In genomic region chr5:29468351-29469065, GRCm38 (mm10) we compare ENCODE assay signal across 10 mouse cellular contexts. TPM values are rescaled to one million over a fixed set of nuclear protein-coding genes. Genes with fewer than 3 reads are reported as not detected.
DNase-seq lines count a peak whose midpoint lies in the region; ATAC-seq lines count a peak whose summit lies in the region.
"Had no signal": no experiment of that assay in that cellular context is flagged by ENCODE, and none has a peak within 500 bp of the region (broad histone marks: within the 10 kb centered on the region; RNA-seq: fewer than 3 reads in every experiment).

No protein-coding gene starts in this region.

- H3K9me3 ChIP-seq in heart, embryonic 16.5 days (replicated peaks; ENCODE audit: control insufficient read depth, low read length) = no peaks in the 10 kb centered on the region
- no peaks in the 10 kb centered on the region for H3K9me3 ChIP-seq in hindbrain, embryonic 12.5 days (replicated peaks)
- H3K9me3 ChIP-seq in midbrain, embryonic 13.5 days = no peaks in the 10 kb centered on the region

- H3K4me2 ChIP-seq in heart, embryonic 16.5 days (ENCODE audit: low read depth, low read length) = peak overlapping the region; percentile 88
- peak overlapping the region; percentile 48 for H3K4me2 ChIP-seq in hindbrain, embryonic 12.5 days (replicated peaks)
- H3K4me2 ChIP-seq in midbrain, embryonic 13.5 days (replicated peaks) = peak overlapping the region; percentile 54

- DNase-seq in heart, postnatal 4 days = no peak
- DNase-seq in R1 (ENCODE audit: low read depth, low spot score) = peak; percentile 40
- DNase-seq in urinary bladder, postnatal 36 days (ENCODE audit: low spot score in 2 of 2) = no peak
- no peak for DNase-seq in right cerebral cortex, postnatal 14 days
- DNase-seq in cerebellum, postnatal 36 days = no peak
- DNase-seq: lung, postnatal 10 days had no signal

- H3K36me3 ChIP-seq in heart, embryonic 16.5 days (ENCODE audit: control insufficient read depth, insufficient read depth) = no peaks in the 10 kb centered on the region
- H3K36me3 ChIP-seq in hindbrain, embryonic 12.5 days = no peaks in the 10 kb centered on the region
- H3K36me3 ChIP-seq in midbrain, embryonic 13.5 days = no peaks in the 10 kb centered on the region

- H3K27ac ChIP-seq in heart, embryonic 16.5 days (ENCODE audit: low read length) = no peak overlapping the region
- no peak overlapping the region for H3K27ac ChIP-seq in hindbrain, embryonic 12.5 days
- H3K27ac ChIP-seq in midbrain, embryonic 13.5 days = no peak overlapping the region

- no peak overlapping the region for H3K9ac ChIP-seq in heart, embryonic 16.5 days (ENCODE audit: low read length)
- H3K9ac ChIP-seq in hindbrain, embryonic 12.5 days = no peak overlapping the region
- H3K9ac ChIP-seq in midbrain, embryonic 13.5 days (replicated peaks) = no peak overlapping the region

- WGBS in heart, embryonic 16.5 days = 2% methylated on average over 17 of the region's 17 CpGs
- WGBS in hindbrain, embryonic 12.5 days = 2% methylated on average over 17 of the region's 17 CpGs
- WGBS in midbrain, embryonic 13.5 days = 1% methylated on average over 17 of the region's 17 CpGs

- H3K4me1 ChIP-seq in heart, embryonic 16.5 days (ENCODE audit: control insufficient read depth, insufficient read depth, low read length) = peaks cover 6% of the 10 kb centered on the region; the same call in 1 of the 2 replicates
- H3K4me1 ChIP-seq in hindbrain, embryonic 12.5 days = peaks cover 9% of the 10 kb centered on the region; the same call in 1 of the 2 replicates
- H3K4me1 ChIP-seq in midbrain, embryonic 13.5 days (replicated peaks) = peaks cover 12% of the 10 kb centered on the region

- peaks cover 68% of the 10 kb centered on the region for H3K27me3 ChIP-seq in heart, embryonic 16.5 days (ENCODE audit: control insufficient read depth, insufficient read depth, low read length)
- H3K27me3 ChIP-seq in hindbrain, embryonic 12.5 days = peaks cover 92% of the 10 kb centered on the region
- H3K27me3 ChIP-seq in midbrain, embryonic 13.5 days = peaks cover 83% of the 10 kb centered on the region

- H3K4me3 ChIP-seq in heart, embryonic 16.5 days (ENCODE audit: low read length) = peak overlapping the region; percentile 60
- peak overlapping the region; percentile 32 for H3K4me3 ChIP-seq in hindbrain, embryonic 12.5 days
- H3K4me3 ChIP-seq in midbrain, embryonic 13.5 days (replicated peaks) = peak overlapping the region; percentile 32

- ATAC-seq in heart, embryonic 16.5 days (replicated peaks; ENCODE audit: extremely low read depth, insufficient read depth, low FRiP score) = no peak
- no peak for ATAC-seq in hindbrain, embryonic 12.5 days (ENCODE audit: low FRiP score)
- ATAC-seq in midbrain, embryonic 13.5 days = no peak

RNA-seq across cellular contexts. Expression of gene Mnx1, which starts 9.8 kb away (rescaled TPM):
- not detected in 2 replicates for polyA plus RNA-seq in heart, embryonic 16.5 days (2015; fragmentation: Nextera tagmentation; extraction: Ambion mirVana)
- not detected for total RNA-seq in heart, postnatal 4 days (2021)
- polyA plus RNA-seq in hindbrain, embryonic 12.5 days (2016; fragmentation: Nextera tagmentation; extraction: Ambion mirVana) = 0.23 and 0.73 TPM in 2 replicates
- polyA plus RNA-seq in midbrain, embryonic 13.5 days (2015; fragmentation: Nextera tagmentation; extraction: Ambion mirVana) = not detected in 2 replicates
- polyA plus RNA-seq: cortical plate, adult 2 months had no signal

RNA-seq across cellular contexts. Expression of gene Nom1, which starts 34.0 kb away (rescaled TPM):
- polyA plus RNA-seq in heart, embryonic 16.5 days (2015; fragmentation: Nextera tagmentation; extraction: Ambion mirVana) = 19.0 and 19.1 TPM in 2 replicates
- 10 to 100 TPM; 13.3 to 15.7 TPM for total RNA-seq in heart, postnatal 4 days (2021)
- 23.5 and 24.4 TPM in 2 replicates for polyA plus RNA-seq in hindbrain, embryonic 12.5 days (2016; fragmentation: Nextera tagmentation; extraction: Ambion mirVana)
- polyA plus RNA-seq in midbrain, embryonic 13.5 days (2015; fragmentation: Nextera tagmentation; extraction: Ambion mirVana) = 19.2 and 20.8 TPM in 2 replicates
